Mouse (Mus musculus) ES-E14 (cell line): ENCODE results near the gene Cd8a. TPM values are rescaled to one million over a fixed set of nuclear protein-coding genes. Genes with fewer than 3 reads are reported as not detected.

ENCODE experiments used
- DNase-seq: peaks from one replicate; pipeline ENCODE4 v3.0.0-alpha.2; 2013; ENCODE audit warnings: low read depth, low spot score
- H3K27ac ChIP-seq: 2 replicates; pipeline ENCODE4 v1.5.1; 2012; ENCODE audit warnings: low read depth, mild to moderate bottlenecking, low read length, moderate library complexity, mixed read lengths; ENCODE audit not compliant: poor library complexity, insufficient read depth, severe bottlenecking
- H3K36me3 ChIP-seq: 2 replicates; pipeline ENCODE4 v1.6.1; 2012; ENCODE audit warnings: mild to moderate bottlenecking, low read length, moderate library complexity, mixed read lengths; ENCODE audit not compliant: control insufficient read depth, poor library complexity, insufficient read depth, severe bottlenecking
- H3K4me1 ChIP-seq, 2 experiments: fragments of 150-350 bp in 1 of 2; sonication (generic) in 1 of 2; 2 replicates each; pipeline ENCODE4 v1.6.1; 2012; ENCODE audit warnings: low read length in 2 of 2, mild to moderate bottlenecking in 1 of 2, mixed read lengths in 1 of 2; ENCODE audit not compliant: control insufficient read depth in 2 of 2, insufficient read depth in 2 of 2, poor library complexity in 1 of 2
- H3K4me3 ChIP-seq, 2 experiments: fragments of 150-350 bp in 1 of 2; sonication (generic) in 1 of 2; 2 replicates each; pipeline ENCODE4 v1.5.1; 2012; ENCODE audit warnings: low read length in 2 of 2, low read depth in 1 of 2, mild to moderate bottlenecking in 1 of 2, mixed read lengths in 1 of 2; ENCODE audit not compliant: insufficient read depth in 1 of 2, poor library complexity in 1 of 2, severe bottlenecking in 1 of 2
- H3K9ac ChIP-seq: 2 replicates; pipeline ENCODE4 v1.6.1; 2012; ENCODE audit warnings: low read depth, mild to moderate bottlenecking, low read length, mixed read lengths; ENCODE audit not compliant: poor library complexity, insufficient read depth, severe bottlenecking
- H3K9me3 ChIP-seq: fragments of 150-350 bp; sonication (generic); 2 replicates; pipeline ENCODE4 v1.6.1; 2012; ENCODE audit warnings: low read depth, mild to moderate bottlenecking, low read length; ENCODE audit not compliant: control insufficient read depth, insufficient read depth
- CHD2 ChIP-seq: IDR thresholded peaks from 2 replicates; pipeline ENCODE4 v1.6.1; 2014; ENCODE audit warnings: mild to moderate bottlenecking, low read depth, low read length, inconsistent platforms
- HCFC1 ChIP-seq: IDR thresholded peaks from 2 replicates; pipeline ENCODE4 v1.6.1; 2012; ENCODE audit warnings: low read length, inconsistent platforms, borderline replicate concordance; ENCODE audit not compliant: insufficient read depth
- MAFK ChIP-seq: IDR thresholded peaks from 2 replicates; pipeline ENCODE4 v1.6.1; 2014; ENCODE audit warnings: mild to moderate bottlenecking, low read depth, low read length, inconsistent platforms; ENCODE audit not compliant: insufficient read depth
- ZC3H11A ChIP-seq: IDR thresholded peaks from 2 replicates; pipeline ENCODE4 v1.6.1; 2012; ENCODE audit warnings: low read depth, mild to moderate bottlenecking, inconsistent platforms, low read length, borderline replicate concordance
- ZNF384 ChIP-seq: IDR thresholded peaks from 2 replicates; pipeline ENCODE4 v1.6.1; 2012; ENCODE audit warnings: low read depth, low read length, inconsistent platforms
- in situ Hi-C, 2 experiments: fragments of 600-800 bp; cut with MboI; formaldehyde crosslinking; loops; one replicate each; pipeline ENCODE4 v1.15.1; 2025; ENCODE audit warnings: low sequenced_read_pairs in 2 of 2, inconsistent platforms in 1 of 2; ENCODE audit not compliant: unreplicated experiment in 2 of 2
- total RNA-seq: library from RNA; depleted of rRNA; stranded (reverse); fragments of 300-350 nt; gene quantifications from 2 replicates; pipeline ENCODE4 v1.2.3, GENCODE M21; 2012

Cd8a gene
- total RNA-seq, 1 experiment: 0.13 TPM

DNA sequence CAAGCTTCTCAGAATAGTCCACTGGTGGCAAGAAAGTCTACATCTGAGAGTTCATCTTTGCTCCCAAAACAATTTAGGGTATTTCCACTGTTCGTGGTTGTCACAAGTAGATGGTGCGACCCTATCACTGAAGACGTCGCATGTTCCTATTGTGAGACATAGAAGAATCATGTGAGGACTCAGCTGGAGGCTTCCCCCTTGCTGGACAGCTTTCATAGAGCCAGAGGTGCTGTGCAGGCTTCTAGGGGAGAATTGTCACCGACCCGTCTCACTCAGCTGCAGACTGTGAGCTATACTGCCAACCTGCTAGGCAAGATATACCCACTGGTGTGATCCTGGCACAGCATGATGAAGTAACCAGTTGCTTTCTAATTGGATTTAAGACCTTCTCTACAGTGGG is 21.0 kb upstream of the Cd8a start:
- Histone ChIP-seq H3K27ac (no peak overlapping the region), H3K9me3 (no peaks in the 10 kb centered on the region), H3K4me3 (no peak overlapping the region), H3K36me3 (no peaks in the 10 kb centered on the region), H3K4me1 (no peaks in the 10 kb centered on the region), H3K9ac (no peak overlapping the region)
- in situ Hi-C loops: no loop called here
- TF ChIP-seq MAFK (no peak), ZNF384 (no peak)
- DNase-seq: no peak

DNA sequence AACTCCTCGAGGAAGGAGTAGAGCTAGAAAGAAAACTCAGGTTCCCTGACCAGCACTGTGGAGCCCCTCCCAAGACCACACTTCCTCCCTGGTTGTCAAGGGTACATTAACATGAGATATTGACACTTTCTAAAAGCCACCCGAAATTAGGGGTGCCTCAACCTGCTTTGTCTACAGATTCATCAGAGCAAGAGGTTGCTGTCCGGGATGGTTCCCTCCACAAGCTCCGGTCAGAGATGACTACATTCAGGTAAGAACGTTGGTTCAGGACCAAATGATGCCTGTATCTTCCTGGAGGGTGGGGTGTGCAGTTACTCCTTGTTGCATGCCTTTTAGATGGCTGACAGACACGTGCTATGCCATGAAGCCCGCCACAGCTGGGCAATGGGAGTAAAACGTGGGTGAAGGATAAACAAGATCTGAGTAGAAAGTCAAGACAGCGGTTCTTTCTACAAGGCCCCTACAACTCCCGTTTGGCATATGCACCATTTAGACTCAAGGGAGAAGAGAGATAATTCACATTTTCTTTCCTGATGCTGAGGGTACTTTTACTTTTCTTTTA is 20.3 kb upstream of the Cd8a start:
- no peak for TF ChIP-seq ZNF384
- no peak for TF ChIP-seq HCFC1
- no peak for TF ChIP-seq ZC3H11A
- TF ChIP-seq MAFK: no peak
- no peak for TF ChIP-seq CHD2
- in situ Hi-C loops: no loop called here
- Histone ChIP-seq H3K9ac (no peak overlapping the region), H3K36me3 (no peaks in the 10 kb centered on the region), H3K9me3 (no peaks in the 10 kb centered on the region), H3K4me3 (no peak overlapping the region), H3K27ac (no peak overlapping the region), H3K4me1 (no peaks in the 10 kb centered on the region)
- no peak for DNase-seq

DNA sequence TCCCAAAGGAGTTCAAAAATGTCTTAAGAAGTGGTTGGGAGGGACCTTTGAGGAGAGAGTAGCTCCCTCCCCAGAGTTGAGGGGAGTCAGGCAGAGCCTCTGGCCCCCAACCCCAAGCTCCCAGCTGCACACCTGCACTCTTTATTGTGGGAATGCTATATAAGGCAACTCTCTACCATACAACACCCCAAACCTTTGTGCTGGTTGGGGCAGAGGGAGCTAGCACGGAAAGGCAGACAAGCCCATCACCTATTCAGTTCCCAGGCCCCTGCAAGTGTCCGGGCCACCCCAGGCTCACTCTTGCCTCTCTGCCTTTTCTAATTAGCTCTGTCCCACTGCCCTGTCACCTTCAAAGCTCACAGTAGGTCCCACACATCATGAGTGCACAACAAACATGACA is 19.5 kb upstream of the Cd8a start:
- in situ Hi-C loops: no loop called here
- no peak overlapping the region for H3K4me3 ChIP-seq
- H3K4me1 ChIP-seq: no peaks in the 10 kb centered on the region
- H3K9ac ChIP-seq: no peak overlapping the region
- H3K36me3 ChIP-seq: no peaks in the 10 kb centered on the region
- no peaks in the 10 kb centered on the region for H3K9me3 ChIP-seq
- no peak overlapping the region for H3K27ac ChIP-seq
- no peak for DNase-seq
- TF ChIP-seq CHD2 (no peak), ZNF384 (no peak), MAFK (no peak), HCFC1 (no peak), ZC3H11A (no peak)

DNA sequence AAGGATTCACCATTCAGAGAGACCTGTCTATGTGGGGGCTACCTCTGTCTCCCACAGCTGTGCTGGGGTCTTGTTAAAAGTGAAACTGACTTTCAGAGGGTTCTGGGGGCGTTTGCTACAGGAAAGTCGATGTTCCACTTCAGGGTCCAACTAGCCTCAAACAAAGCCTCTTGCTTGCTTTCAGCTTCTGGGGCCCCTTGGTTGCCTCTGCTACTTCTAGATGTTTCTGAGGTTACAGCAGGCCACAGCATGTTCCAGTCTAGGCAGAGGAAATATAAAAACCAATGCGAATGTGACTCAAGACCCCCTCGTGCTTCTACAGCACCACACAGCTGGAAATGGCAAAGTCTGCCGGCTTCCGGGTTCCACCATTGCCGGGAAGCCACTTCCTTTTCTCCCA is 15.7 kb upstream of the Cd8a start:
- Histone ChIP-seq H3K9ac (no peak overlapping the region), H3K4me3 (no peak overlapping the region), H3K9me3 (no peaks in the 10 kb centered on the region), H3K36me3 (no peaks in the 10 kb centered on the region), H3K27ac (no peak overlapping the region), H3K4me1 (no peaks in the 10 kb centered on the region)
- in situ Hi-C loops: no loop called here
- no peak for DNase-seq
- TF ChIP-seq MAFK (no peak), ZNF384 (no peak), ZC3H11A (no peak), CHD2 (no peak), HCFC1 (no peak)

DNA sequence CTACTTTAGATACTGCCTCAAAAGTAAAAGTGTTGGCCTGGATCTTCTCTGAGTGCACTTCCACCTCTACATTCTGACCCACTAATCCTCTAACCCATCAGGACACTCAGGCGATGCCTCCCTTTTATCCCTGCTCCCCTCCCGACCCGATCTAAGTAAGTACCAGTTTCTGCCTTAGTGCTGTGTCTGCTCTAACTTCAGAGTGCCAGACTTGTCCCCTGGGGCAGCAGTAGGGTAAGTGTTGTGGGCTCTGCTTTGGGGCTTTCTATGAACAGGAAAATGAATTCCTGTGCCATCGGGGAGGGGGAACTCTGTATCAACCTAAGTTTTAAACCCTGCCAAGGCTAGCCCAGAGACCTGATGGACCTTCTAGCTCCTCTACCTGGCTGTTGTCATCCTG is 13.0 kb upstream of the Cd8a start:
- DNase-seq: no peak
- in situ Hi-C loops: no loop called here

More for the DNA sequence above, 13.0 kb upstream of the Cd8a start:
- TF ChIP-seq MAFK (no peak), HCFC1 (no peak), CHD2 (no peak), ZC3H11A (no peak), ZNF384 (no peak)
- H3K9ac ChIP-seq: no peak overlapping the region
- no peak overlapping the region for H3K4me3 ChIP-seq
- H3K9me3 ChIP-seq: no peaks in the 10 kb centered on the region
- H3K27ac ChIP-seq: no peak overlapping the region
- no peaks in the 10 kb centered on the region for H3K36me3 ChIP-seq
- no peaks in the 10 kb centered on the region for H3K4me1 ChIP-seq
